ENCODE assay signal across 22 mouse cellular contexts in the genomic region with DNA sequence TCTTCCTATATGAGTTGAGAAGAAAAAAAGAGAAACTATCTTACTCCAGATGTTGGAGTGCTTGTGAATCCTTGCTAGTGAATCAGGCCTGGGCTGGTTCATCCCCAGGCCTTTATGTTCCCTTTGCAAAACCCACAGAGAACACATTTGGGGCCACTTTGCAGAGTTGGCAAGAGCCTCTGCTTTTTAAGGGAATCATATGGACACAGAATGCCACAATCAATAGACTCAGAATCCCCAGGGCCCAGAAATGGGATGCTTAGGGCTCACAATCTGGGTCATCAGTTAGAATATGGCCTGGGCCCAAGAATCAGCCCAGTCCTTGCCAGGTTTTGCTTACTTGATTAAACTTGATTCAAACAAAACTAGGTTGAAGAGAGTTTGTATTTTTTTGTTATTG. TPM values are rescaled to one million over a fixed set of nuclear protein-coding genes. Genes with fewer than 3 reads are reported as not detected.
DNase-seq lines count a peak whose midpoint lies in the region; ATAC-seq lines count a peak whose summit lies in the region.
"Had no signal": no experiment of that assay in that cellular context is flagged by ENCODE, and none has a peak within 500 bp of the region (broad histone marks: within the 10 kb centered on the region; RNA-seq: fewer than 3 reads in every experiment).

No protein-coding gene starts in this region.

- H3K4me2 ChIP-seq in embryonic facial prominence, embryonic 15.5 days (replicated peaks) = no peak overlapping the region
- H3K4me2 ChIP-seq: embryonic facial prominence, embryonic 12.5 days; heart, embryonic 11.5 days; hindbrain, embryonic 12.5 days; hindbrain, embryonic 15.5 days had no signal

- no peak overlapping the region for H3K4me3 ChIP-seq in embryonic facial prominence, embryonic 15.5 days (replicated peaks)
- H3K4me3 ChIP-seq: embryonic facial prominence, embryonic 12.5 days; gastrocnemius, adult 2 months; hindbrain, embryonic 12.5 days; hindbrain, embryonic 15.5 days had no signal

- no peaks in the 10 kb centered on the region for H3K4me1 ChIP-seq in embryonic facial prominence, embryonic 15.5 days
- H3K4me1 ChIP-seq: embryonic facial prominence, embryonic 12.5 days; hindbrain, embryonic 12.5 days; hindbrain, embryonic 15.5 days had no signal

- ATAC-seq in embryonic facial prominence, embryonic 15.5 days (ENCODE audit: insufficient number of reproducible peaks, low FRiP score, low TSS enrichment, low read depth) = 0 out of 2 replicates have a peak, but pooled peaks have one; percentile 43
- no peak for ATAC-seq in CD4-positive, CD25-positive, alpha-beta regulatory T cell, adult 4 months
- ATAC-seq: forebrain, embryonic 14.5 days; forebrain, postnatal 0 days; intestine, postnatal 0 days had no signal

- H3K9ac ChIP-seq in embryonic facial prominence, embryonic 15.5 days = no peak overlapping the region
- H3K9ac ChIP-seq: embryonic facial prominence, embryonic 12.5 days; forebrain, postnatal 0 days; hindbrain, embryonic 12.5 days; hindbrain, embryonic 15.5 days had no signal

- 0 out of 2 replicates have a peak, but pooled peaks cover 4% of the 10 kb centered on the region for H3K36me3 ChIP-seq in embryonic facial prominence, embryonic 15.5 days
- H3K36me3 ChIP-seq: embryonic facial prominence, embryonic 12.5 days; hindbrain, embryonic 12.5 days; hindbrain, embryonic 15.5 days had no signal

- no peaks in the 10 kb centered on the region for H3K9me3 ChIP-seq in embryonic facial prominence, embryonic 15.5 days (replicated peaks)
- H3K9me3 ChIP-seq: embryonic facial prominence, embryonic 12.5 days; hindbrain, embryonic 12.5 days; hindbrain, embryonic 15.5 days had no signal

- DNase-seq in cerebellum, postnatal 14 days = peak; percentile 10 to 17
- no peak for DNase-seq in cerebellum, adult 18-20 months
- DNase-seq in 3T3-L1 (ENCODE audit: low read depth, low spot score) = peak; percentile 21
- peak; percentile 84 for DNase-seq in NIH3T3 (ENCODE audit: low read depth)
- no peak for DNase-seq in right cerebral cortex, adult 2 months (ENCODE audit: low spot score in 2 of 2)
- DNase-seq: adrenal gland, adult 8-10 months; adrenal gland, postnatal 25 days; cerebellum, adult 11-12 months; cerebellum, adult 9-11 months; forebrain, postnatal 0 days; gastrocnemius, adult 2 months; gastrocnemius, postnatal 14 days; heart, adult 11 months had no signal

- H3K27ac ChIP-seq in embryonic facial prominence, embryonic 15.5 days (replicated peaks) = peak overlapping the region; percentile 63
- H3K27ac ChIP-seq: embryonic facial prominence, embryonic 12.5 days; gastrocnemius, adult 2 months; hindbrain, embryonic 12.5 days; hindbrain, embryonic 15.5 days had no signal

- no peaks in the 10 kb centered on the region for H3K27me3 ChIP-seq in embryonic facial prominence, embryonic 15.5 days
- H3K27me3 ChIP-seq: embryonic facial prominence, embryonic 12.5 days; hindbrain, embryonic 12.5 days; hindbrain, embryonic 15.5 days had no signal

RNA-seq across cellular contexts. Expression of gene Tbx15, which starts 36.9 kb away (rescaled TPM):
- polyA plus RNA-seq in embryonic facial prominence, embryonic 15.5 days (2015; fragmentation: Nextera tagmentation; extraction: Ambion mirVana) = 25.2 and 25.9 TPM in 2 replicates
- polyA plus RNA-seq in CD4-positive, CD25-positive, alpha-beta regulatory T cell, adult 4 months (2017; shearing (Covaris generic)) = not detected
- polyA plus RNA-seq: intestine, embryonic 14.5 days; intestine, postnatal 0 days had no signal

Comparison
In these comparisons a context has a peak if more than half of its experiments do, and no peak if none do; other contexts are left out.
1. DNase-seq: peak in cerebellum, postnatal 14 days (2 of 2), 3T3-L1 (single experiment) and NIH3T3 (single experiment); none in cerebellum, adult 18-20 months (0 of 2) and right cerebral cortex, adult 2 months (0 of 2).
2. RNA of gene Tbx15, which starts 36.9 kb away (polyA plus RNA-seq): 25.2 to 25.9 TPM in embryonic facial prominence, embryonic 15.5 days; not detected in CD4-positive, CD25-positive, alpha-beta regulatory T cell, adult 4 months; every median in the first group is over 10 times any median in the second.